Mouse (Mus musculus): ENCODE data around the gene Olfr1532-ps1. TPM values are rescaled to one million over a fixed set of nuclear protein-coding genes. Genes with fewer than 3 reads are reported as not detected.
"Not testable (repeated sequence)": the region's sequence is repeated elsewhere in the genome, so short reads cannot be mapped to it uniquely, and the experiment has no call there.

The Olfr1532-ps1 gene
- total RNA-seq (2021) = not detected
- long read RNA-seq, experiment 1 = 0 reads
- long read RNA-seq, experiment 2 = 0 reads

DNA sequence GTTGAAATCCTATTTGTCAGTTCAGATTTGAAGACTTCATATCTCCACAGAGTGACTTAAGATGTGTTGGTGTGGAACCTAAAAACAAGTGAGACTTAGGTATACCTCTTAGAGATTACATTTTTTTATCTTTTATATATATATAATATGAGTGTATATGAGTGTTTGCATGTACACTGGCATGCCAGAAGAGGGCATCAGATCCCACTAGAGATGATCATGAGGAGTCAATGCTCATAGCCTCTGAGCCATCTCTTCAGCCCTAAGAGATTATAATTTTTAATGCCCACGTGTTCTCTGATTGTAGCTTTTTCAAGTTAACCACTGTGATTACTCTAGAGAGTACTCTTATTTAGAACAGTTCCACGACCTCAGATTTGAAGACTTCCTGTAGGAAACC, at the start of gene Olfr1532-ps1:
TSS of gene Olfr1532-ps1 (plus strand) at position 326 of the 400 bp plus-strand sequence.
- DNase-seq = no peak

GRCm38 (mm10) chr7:106862885-106863284, 44.9 kb upstream of the Olfr1532-ps1 start, which contains the start of gene Olfr704:
Gene Olfr704 (plus strand): TSS chr7:106863185.
- DNase-seq = no peak

GRCm38 (mm10) chr7:106876791-106877190, 31.0 kb upstream of the Olfr1532-ps1 start, which contains the start of gene Olfr705:
Gene Olfr705 (minus strand): TSS chr7:106876891.
- no peak for DNase-seq

DNA sequence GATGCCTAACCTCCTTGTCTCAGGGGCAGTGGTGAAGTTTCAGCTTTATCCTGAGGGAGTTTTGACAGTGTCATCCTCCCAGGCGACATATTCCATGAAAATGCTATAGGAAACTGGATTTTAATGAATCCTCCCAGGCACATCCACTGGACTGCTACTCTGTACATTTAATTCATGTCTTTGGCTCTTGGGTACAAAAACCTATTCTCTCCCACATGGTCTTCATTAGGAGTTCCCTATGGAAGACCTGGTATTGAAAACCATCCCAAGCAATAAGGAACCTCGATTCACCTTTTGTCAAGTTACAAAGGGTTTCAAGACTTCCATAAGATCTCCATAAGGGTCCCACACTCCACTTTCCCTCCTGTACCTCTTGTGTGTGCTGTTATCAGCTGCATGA, 19.7 kb upstream of the Olfr1532-ps1 start, which contains the start of gene Olfr706:
TSS of gene Olfr706 (minus strand) at position 101 of the 400 bp plus-strand sequence.
- no peak for DNase-seq

DNA sequence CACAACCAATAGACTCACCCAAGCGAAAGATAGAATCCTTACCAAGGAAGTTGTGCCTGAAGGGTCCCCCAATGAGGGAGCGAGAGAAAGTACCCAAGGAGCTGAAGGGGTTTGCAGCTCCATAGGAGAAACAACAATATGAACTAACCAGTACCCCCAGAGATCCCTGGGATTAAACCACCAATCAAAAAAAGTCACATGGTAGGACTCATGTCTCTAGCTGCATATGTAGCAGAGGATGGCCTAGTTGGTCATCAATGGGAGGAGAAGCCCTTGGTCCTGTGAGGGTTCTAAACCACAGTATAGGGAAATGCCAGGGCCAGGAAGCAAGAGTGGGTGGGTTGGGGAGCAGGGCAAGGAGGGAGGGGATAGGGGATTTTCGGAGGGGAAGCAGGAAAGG, 6.7 kb upstream of the Olfr1532-ps1 start, which contains the start of gene Olfr707:
TSS of gene Olfr707 (minus strand) at position 101 of the 400 bp plus-strand sequence.
- DNase-seq = not testable (repeated sequence)

DNA sequence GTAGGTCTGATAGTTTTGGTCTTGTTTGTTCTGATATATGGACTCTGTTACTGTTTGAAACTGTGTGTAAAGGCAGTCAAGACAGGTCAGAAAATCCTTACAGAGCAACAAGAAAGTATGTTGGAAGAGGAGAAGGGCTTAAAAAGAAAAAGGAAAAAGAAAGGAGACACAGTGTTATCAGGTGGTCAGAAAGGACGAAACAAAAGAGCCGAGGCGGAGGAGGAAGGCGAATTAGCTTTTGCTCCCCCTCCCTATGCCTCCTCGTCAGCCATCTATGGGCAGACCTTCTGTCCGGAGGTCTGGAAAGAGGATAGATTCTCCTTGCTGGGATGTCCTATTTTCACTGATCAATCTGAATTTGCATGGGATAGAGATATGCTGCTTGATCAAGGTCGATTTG, 13.2 kb downstream of the Olfr1532-ps1 start:
- DNase-seq = peak; percentile 5

DNA sequence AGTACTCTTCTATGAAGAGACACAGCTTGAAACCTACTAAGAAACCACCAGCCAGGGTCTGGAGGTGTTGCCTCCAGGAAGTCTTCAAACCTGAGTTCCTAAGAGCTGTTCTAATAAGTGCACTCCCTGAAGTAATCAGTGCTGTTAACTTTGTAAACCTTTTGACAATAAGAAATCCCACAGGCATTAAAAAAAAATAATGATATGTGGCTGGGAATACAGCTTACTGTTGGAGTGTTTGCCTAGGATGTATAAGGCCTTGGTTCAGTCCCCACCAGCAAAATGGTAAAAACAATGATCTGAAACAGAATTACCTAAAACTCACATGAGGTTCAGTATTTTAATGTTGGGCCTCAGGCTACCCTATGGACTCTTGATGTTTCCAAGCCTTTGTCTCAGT, 24.3 kb downstream of the Olfr1532-ps1 start, which contains the start of gene Olfr709-ps1:
TSS of gene Olfr709-ps1 (minus strand) at position 101 of the 400 bp plus-strand sequence.
- no peak for DNase-seq

GRCm38 (mm10) chr7:106948212-106948611, 40.4 kb downstream of the Olfr1532-ps1 start, which contains the start of gene Olfr710:
Gene Olfr710 (minus strand): TSS chr7:106948312.
- DNase-seq = no peak

- DNase-seq = no peak
Measured at GRCm38 (mm10) chr7:106963837-106964236, 56.0 kb downstream of the Olfr1532-ps1 start, which contains the start of gene Olfr6. Gene Olfr6 (minus strand): TSS chr7:106963937.

Other genes with a start within 250 kb of the Olfr1532-ps1 start
- gene Olfr693, start 227.4 kb upstream of the Olfr1532-ps1 start, total RNA-seq (2021) = not detected
- not detected for gene Olfr694, start 216.2 kb upstream of the Olfr1532-ps1 start, total RNA-seq (2021)
- not detected for gene Olfr695, start 191.6 kb upstream of the Olfr1532-ps1 start, total RNA-seq (2021)
- not detected for gene Olfr697, start 165.6 kb upstream of the Olfr1532-ps1 start, total RNA-seq (2021)
- not detected for gene Olfr698, start 152.6 kb upstream of the Olfr1532-ps1 start, total RNA-seq (2021)
- not detected for gene Olfr699, start 114.8 kb upstream of the Olfr1532-ps1 start, total RNA-seq (2021)
- gene Olfr700, start 99.2 kb upstream of the Olfr1532-ps1 start, total RNA-seq (2021) = not detected
- not detected for gene Olfr701, start 93.9 kb upstream of the Olfr1532-ps1 start, total RNA-seq (2021)
- gene Olfr702, start 74.1 kb upstream of the Olfr1532-ps1 start, total RNA-seq (2021) = not detected
- gene Olfr703, start 64.6 kb upstream of the Olfr1532-ps1 start, total RNA-seq (2021) = not detected
- not detected for gene Olfr704, start 44.8 kb upstream of the Olfr1532-ps1 start, total RNA-seq (2021)
- gene Olfr705, start 31.1 kb upstream of the Olfr1532-ps1 start, total RNA-seq (2021) = not detected
- not detected for gene Olfr706, start 19.8 kb upstream of the Olfr1532-ps1 start, total RNA-seq (2021)
- not detected for gene Olfr707, start 6.8 kb upstream of the Olfr1532-ps1 start, total RNA-seq (2021)
- gene Olfr709-ps1, start 24.2 kb downstream of the Olfr1532-ps1 start, total RNA-seq (2021) = not detected
- gene Olfr710, start 40.3 kb downstream of the Olfr1532-ps1 start, total RNA-seq (2021) = not detected
- not detected for gene Olfr6, start 55.9 kb downstream of the Olfr1532-ps1 start, total RNA-seq (2021)
- gene Olfr711, start 67.5 kb downstream of the Olfr1532-ps1 start, total RNA-seq (2021) = not detected
- gene Olfr2, start 98.1 kb downstream of the Olfr1532-ps1 start, total RNA-seq (2021) = not detected
- not detected for gene Olfr713, start 123.2 kb downstream of the Olfr1532-ps1 start, total RNA-seq (2021)
- gene Olfr714, start 163.0 kb downstream of the Olfr1532-ps1 start, total RNA-seq (2021) = not detected
- not detected for gene Olfr17, start 185.2 kb downstream of the Olfr1532-ps1 start, total RNA-seq (2021)
- gene Olfr715b, start 202.4 kb downstream of the Olfr1532-ps1 start, total RNA-seq (2021) = not detected
- gene Olfr715, start 223.1 kb downstream of the Olfr1532-ps1 start, total RNA-seq (2021) = not detected
- not detected for gene Olfr716, start 230.3 kb downstream of the Olfr1532-ps1 start, total RNA-seq (2021)

All from gastrocnemius, postnatal 10 days (tissue).